ENCODE assay signal across 8 mouse cellular contexts in genomic region chr8:84197141-84197921, GRCm38 (mm10). TPM values are rescaled to one million over a fixed set of nuclear protein-coding genes. Genes with fewer than 3 reads are reported as not detected.
DNase-seq lines count a peak whose midpoint lies in the region; ATAC-seq and TF ChIP-seq lines count a peak whose summit lies in the region.

No protein-coding gene starts in this region.

- peak overlapping the region; percentile 76 for H3K9ac ChIP-seq in heart, embryonic 14.5 days (ENCODE audit: low read length)
- H3K9ac ChIP-seq in kidney, embryonic 16.5 days (replicated peaks; ENCODE audit: low read length), result peak overlapping the region; percentile 72
- peak overlapping the region; percentile 12 for H3K9ac ChIP-seq in liver, embryonic 16.5 days (ENCODE audit: low read depth, low read length)

- no peak for TF ChIP-seq CTCF in testis, adult 2 months (IDR thresholded peaks at IDR 0.05; ENCODE audit: control insufficient read depth, insufficient read depth, insufficient replicate concordance, low read depth, low read length)

- H3K27ac ChIP-seq in forebrain, embryonic 10.5 days, result peak overlapping the region; percentile 94
- peak overlapping the region; percentile 91 to 99 for H3K27ac ChIP-seq in heart, embryonic 14.5 days (replicated peaks in 1 of 2; ENCODE audit: control insufficient read depth in 1 of 2, insufficient read depth in 1 of 2, low read depth in 2 of 2, low read length in 2 of 2)
- H3K27ac ChIP-seq in kidney, embryonic 16.5 days (ENCODE audit: low read length), result peak overlapping the region; percentile 99
- peak overlapping the region; percentile 68 for H3K27ac ChIP-seq in liver, embryonic 16.5 days (ENCODE audit: low read length)
- H3K27ac ChIP-seq in testis, adult 2 months (ENCODE audit: control insufficient read depth, insufficient read depth, low read depth, low read length), result peak overlapping the region; percentile 74

- H3K27me3 ChIP-seq in forebrain, embryonic 10.5 days (ENCODE audit: poor library complexity, severe bottlenecking), result peaks cover 30% of the 10 kb centered on the region
- H3K27me3 ChIP-seq in heart, embryonic 14.5 days (ENCODE audit: control insufficient read depth, insufficient read depth, low read length), result no peaks in the 10 kb centered on the region
- H3K27me3 ChIP-seq in kidney, embryonic 16.5 days (ENCODE audit: insufficient read depth, low read length), result no peaks in the 10 kb centered on the region
- peaks cover 21% of the 10 kb centered on the region for H3K27me3 ChIP-seq in liver, embryonic 16.5 days (ENCODE audit: control insufficient read depth, insufficient read depth, low read depth, low read length)
- H3K27me3 ChIP-seq in testis, adult 2 months (ENCODE audit: control insufficient read depth, insufficient read depth, low read length), result no peaks in the 10 kb centered on the region

- no peaks in the 10 kb centered on the region for H3K9me3 ChIP-seq in forebrain, embryonic 10.5 days
- H3K9me3 ChIP-seq in heart, embryonic 14.5 days (ENCODE audit: control insufficient read depth, low read length), result no peaks in the 10 kb centered on the region
- no peaks in the 10 kb centered on the region for H3K9me3 ChIP-seq in kidney, embryonic 16.5 days (ENCODE audit: low read length)
- no peaks in the 10 kb centered on the region for H3K9me3 ChIP-seq in liver, embryonic 16.5 days (replicated peaks; ENCODE audit: control insufficient read depth, low read length)

- 3% methylated on average over 43 of the region's 43 CpGs for WGBS in forebrain, embryonic 10.5 days
- WGBS in heart, embryonic 14.5 days, result 4% methylated on average over 43 of the region's 43 CpGs
- 1% methylated on average over 43 of the region's 43 CpGs for WGBS in kidney, embryonic 16.5 days
- 3% methylated on average over 43 of the region's 43 CpGs for WGBS in liver, embryonic 16.5 days (ENCODE audit: insufficient replicate concordance)

- peak; percentile 89 for DNase-seq in 3134 (ENCODE audit: extremely low read depth, insufficient read length, low spot score)
- DNase-seq in forebrain, embryonic 10.5 days (ENCODE audit: extremely low spot score, low spot score), result peak; percentile 96
- DNase-seq in neural tube, embryonic 10.5 days (ENCODE audit: extremely low spot score, low spot score), result peak; percentile 96

- peak overlapping the region; percentile 61 for H3K4me3 ChIP-seq in forebrain, embryonic 10.5 days
- H3K4me3 ChIP-seq in heart, embryonic 14.5 days (ENCODE audit: control insufficient read depth in 1 of 2, insufficient read depth in 1 of 2, low read depth in 1 of 2, low read length in 2 of 2), result peak overlapping the region; percentile 51 to 56
- H3K4me3 ChIP-seq in kidney, embryonic 16.5 days (ENCODE audit: low read length), result peak overlapping the region; percentile 54
- H3K4me3 ChIP-seq in liver, embryonic 16.5 days (ENCODE audit: low read depth, low read length), result peak overlapping the region; percentile 53
- H3K4me3 ChIP-seq in testis, adult 2 months (ENCODE audit: control insufficient read depth, low read depth, low read length), result peak overlapping the region; percentile 86

- H3K4me2 ChIP-seq in heart, embryonic 14.5 days (ENCODE audit: low read length), result peak overlapping the region; percentile 72
- peak overlapping the region; percentile 64 for H3K4me2 ChIP-seq in kidney, embryonic 16.5 days (replicated peaks; ENCODE audit: low read depth, low read length)
- peak overlapping the region; percentile 81 for H3K4me2 ChIP-seq in liver, embryonic 16.5 days (ENCODE audit: low read depth, low read length)

- no peak; the same call in 1 of the 2 replicates for TF ChIP-seq POLR2A in testis, adult 2 months (IDR thresholded peaks at IDR 0.05; ENCODE audit: control insufficient read depth, low read depth, low read length)

- no peaks in the 10 kb centered on the region for H3K36me3 ChIP-seq in forebrain, embryonic 10.5 days (replicated peaks)
- peaks cover 3% of the 10 kb centered on the region; the same call in 1 of the 2 replicates for H3K36me3 ChIP-seq in heart, embryonic 14.5 days (ENCODE audit: control insufficient read depth, insufficient read depth, low read length)
- no peaks in the 10 kb centered on the region for H3K36me3 ChIP-seq in kidney, embryonic 16.5 days (ENCODE audit: insufficient read depth, low read length)
- no peaks in the 10 kb centered on the region for H3K36me3 ChIP-seq in liver, embryonic 16.5 days (ENCODE audit: control insufficient read depth, insufficient read depth)
- no peaks in the 10 kb centered on the region for H3K36me3 ChIP-seq in testis, adult 2 months (ENCODE audit: control insufficient read depth, insufficient read depth, low read length)

- peaks cover 70% of the 10 kb centered on the region for H3K4me1 ChIP-seq in forebrain, embryonic 10.5 days
- H3K4me1 ChIP-seq in heart, embryonic 14.5 days (ENCODE audit: control insufficient read depth in 2 of 2, insufficient read depth in 2 of 2, low read length in 2 of 2), result peaks cover 35 to 47% of the 10 kb centered on the region in 2 experiments
- peaks cover 54% of the 10 kb centered on the region for H3K4me1 ChIP-seq in kidney, embryonic 16.5 days (ENCODE audit: insufficient read depth, low read length)
- H3K4me1 ChIP-seq in liver, embryonic 16.5 days (ENCODE audit: control insufficient read depth, low read depth, low read length), result peaks cover 45% of the 10 kb centered on the region
- peaks cover 39% of the 10 kb centered on the region for H3K4me1 ChIP-seq in testis, adult 2 months (ENCODE audit: control insufficient read depth, insufficient read depth, low read length)

- peak; percentile 21 for ATAC-seq in activated CD4-positive, CD25-positive, alpha-beta regulatory T cell, adult 4 months
- ATAC-seq in heart, embryonic 14.5 days (ENCODE audit: insufficient number of reproducible peaks, insufficient read depth, low FRiP score, low read depth), result peak; percentile 18; the same call in 1 of the 2 replicates
- peak; percentile 37 for ATAC-seq in kidney, embryonic 16.5 days (ENCODE audit: low FRiP score, low TSS enrichment)
- ATAC-seq in liver, embryonic 16.5 days (ENCODE audit: low read depth), result peak; percentile 9

RNA-seq across cellular contexts. Expression of gene Nanos3, which starts 12.3 kb away (rescaled TPM):
- polyA plus RNA-seq in activated CD4-positive, CD25-positive, alpha-beta regulatory T cell, adult 4 months (2017; shearing (Covaris generic)), result 1 to 10 TPM in 1 of 2 experiments, not detected in 1; 1.1 TPM
- 2.6 and 3.7 TPM in 2 replicates for polyA plus RNA-seq in forebrain, embryonic 10.5 days (2016; fragmentation: Nextera tagmentation; extraction: Ambion mirVana)
- 2.4 and 3.8 TPM in 2 replicates for polyA plus RNA-seq in heart, embryonic 14.5 days (2014; fragmentation: Nextera tagmentation; extraction: Ambion mirVana)
- polyA plus RNA-seq in kidney, embryonic 16.5 days (2015; fragmentation: Nextera tagmentation; extraction: Ambion mirVana), result 2.6 and 3.1 TPM in 2 replicates
- polyA plus RNA-seq in liver, embryonic 16.5 days (2015; fragmentation: Nextera tagmentation; extraction: Ambion mirVana), result not detected in 2 replicates
- 1.6 and 2.4 TPM in 2 replicates for polyA plus RNA-seq in testis, adult 2 months (2012; rRNA removed)

RNA-seq across cellular contexts. Expression of gene Zswim4, which starts 39.5 kb away (rescaled TPM):
- 1 to 10 TPM; 3.1 to 5.5 TPM for polyA plus RNA-seq in activated CD4-positive, CD25-positive, alpha-beta regulatory T cell, adult 4 months (2017; shearing (Covaris generic))
- 28.6 and 31.4 TPM in 2 replicates for polyA plus RNA-seq in forebrain, embryonic 10.5 days (2016; fragmentation: Nextera tagmentation; extraction: Ambion mirVana)
- 6.7 and 7.3 TPM in 2 replicates for polyA plus RNA-seq in heart, embryonic 14.5 days (2014; fragmentation: Nextera tagmentation; extraction: Ambion mirVana)
- 18.3 and 18.5 TPM in 2 replicates for polyA plus RNA-seq in kidney, embryonic 16.5 days (2015; fragmentation: Nextera tagmentation; extraction: Ambion mirVana)
- polyA plus RNA-seq in liver, embryonic 16.5 days (2015; fragmentation: Nextera tagmentation; extraction: Ambion mirVana), result 2.2 and 2.8 TPM in 2 replicates
- polyA plus RNA-seq in testis, adult 2 months (2012; rRNA removed), result 16.9 and 17.4 TPM in 2 replicates

RNA-seq across cellular contexts. Expression of gene 4930432K21Rik, which starts 49.5 kb away (rescaled TPM):
- 1 to 10 TPM in 1 of 2 experiments, under 1 TPM in 1; 0.40 to 1.2 TPM for polyA plus RNA-seq in activated CD4-positive, CD25-positive, alpha-beta regulatory T cell, adult 4 months (2017; shearing (Covaris generic))
- polyA plus RNA-seq in forebrain, embryonic 10.5 days (2016; fragmentation: Nextera tagmentation; extraction: Ambion mirVana), result 1.9 and 2.4 TPM in 2 replicates
- polyA plus RNA-seq in heart, embryonic 14.5 days (2014; fragmentation: Nextera tagmentation; extraction: Ambion mirVana), result 0.43 and 0.63 TPM in 2 replicates
- 1.7 and 1.9 TPM in 2 replicates for polyA plus RNA-seq in kidney, embryonic 16.5 days (2015; fragmentation: Nextera tagmentation; extraction: Ambion mirVana)
- polyA plus RNA-seq in liver, embryonic 16.5 days (2015; fragmentation: Nextera tagmentation; extraction: Ambion mirVana), result 0.26 and 0.28 TPM in 2 replicates
- 57.2 and 65.0 TPM in 2 replicates for polyA plus RNA-seq in testis, adult 2 months (2012; rRNA removed)

RNA-seq across cellular contexts. Expression of gene Cc2d1a, which starts 49.6 kb away (rescaled TPM):
- polyA plus RNA-seq in activated CD4-positive, CD25-positive, alpha-beta regulatory T cell, adult 4 months (2017; shearing (Covaris generic)), result 10 to 100 TPM; 14.9 to 16.0 TPM
- 17.3 and 20.8 TPM in 2 replicates for polyA plus RNA-seq in forebrain, embryonic 10.5 days (2016; fragmentation: Nextera tagmentation; extraction: Ambion mirVana)
- 9.3 and 11.8 TPM in 2 replicates for polyA plus RNA-seq in heart, embryonic 14.5 days (2014; fragmentation: Nextera tagmentation; extraction: Ambion mirVana)
- polyA plus RNA-seq in kidney, embryonic 16.5 days (2015; fragmentation: Nextera tagmentation; extraction: Ambion mirVana), result 29.0 and 31.1 TPM in 2 replicates
- 5.3 and 5.8 TPM in 2 replicates for polyA plus RNA-seq in liver, embryonic 16.5 days (2015; fragmentation: Nextera tagmentation; extraction: Ambion mirVana)
- 30.9 and 38.6 TPM in 2 replicates for polyA plus RNA-seq in testis, adult 2 months (2012; rRNA removed)

RNA-seq across cellular contexts. Expression of gene D8Ertd738e, which starts 52.2 kb away (rescaled TPM):
- 100 to 1,000 TPM; 382 to 385 TPM for polyA plus RNA-seq in activated CD4-positive, CD25-positive, alpha-beta regulatory T cell, adult 4 months (2017; shearing (Covaris generic))
- 386 and 390 TPM in 2 replicates for polyA plus RNA-seq in forebrain, embryonic 10.5 days (2016; fragmentation: Nextera tagmentation; extraction: Ambion mirVana)
- polyA plus RNA-seq in heart, embryonic 14.5 days (2014; fragmentation: Nextera tagmentation; extraction: Ambion mirVana), result 359 and 400 TPM in 2 replicates
- 321 and 330 TPM in 2 replicates for polyA plus RNA-seq in kidney, embryonic 16.5 days (2015; fragmentation: Nextera tagmentation; extraction: Ambion mirVana)
- 175 and 185 TPM in 2 replicates for polyA plus RNA-seq in liver, embryonic 16.5 days (2015; fragmentation: Nextera tagmentation; extraction: Ambion mirVana)
- 104 and 116 TPM in 2 replicates for polyA plus RNA-seq in testis, adult 2 months (2012; rRNA removed)

Comparison
In these comparisons a context has a peak if more than half of its experiments do, and no peak if none do; other contexts are left out.
1. Peak in every context shown above with its lines: DNase-seq, ATAC-seq, H3K4me3 ChIP-seq and H3K27ac ChIP-seq.
2. H3K9ac ChIP-seq: peak in every context shown above with its lines; median percentile 76 in heart, embryonic 14.5 days; 72 in kidney, embryonic 16.5 days; 12 in liver, embryonic 16.5 days.
3. RNA of gene 4930432K21Rik, which starts 49.5 kb away (polyA plus RNA-seq): 57.2 to 65.0 TPM in testis, adult 2 months; 1.9 to 2.4 TPM in forebrain, embryonic 10.5 days, 1.7 to 1.9 TPM in kidney, embryonic 16.5 days, 0.40 to 1.2 TPM in activated CD4-positive, CD25-positive, alpha-beta regulatory T cell, adult 4 months, 0.43 to 0.63 TPM in heart, embryonic 14.5 days and 0.26 to 0.28 TPM in liver, embryonic 16.5 days; every median in the first group is over 10 times any median in the second.